Mouse (Mus musculus): Measurements from ENCODE around the gene Plbd2. TPM values are rescaled to one million over a fixed set of nuclear protein-coding genes. Genes with fewer than 3 reads are reported as not detected.
A peak's percentile ranks its signal among the peaks of the same experiment; 100 is the strongest.

Plbd2 gene
- polyA plus RNA-seq, 1 experiment = 13.9 TPM

- WGBS = 3% methylated on average over 14 of the region's 14 CpGs
- peak; percentile 75 for DNase-seq (ENCODE audit: low read depth, low spot score)
These were observed 62.7 kb downstream of the Plbd2 start for GRCm38 (mm10) chr5:120440733-120441132.

GRCm38 (mm10) chr5:120439887-120440670 lies 63.3 kb downstream of the Plbd2 start:
- no peak for DNase-seq (ENCODE audit: low read depth, low spot score)
- 2% methylated on average over 61 of the region's 61 CpGs for WGBS

GRCm38 (mm10) chr5:120438991-120439710 lies 64.3 kb downstream of the Plbd2 start:
- no peak for DNase-seq (ENCODE audit: low read depth, low spot score)
- 3% methylated on average over 27 of the region's 27 CpGs for WGBS

- DNase-seq (ENCODE audit: low read depth, low spot score) = no peak
- WGBS = 6% methylated on average over 13 of the region's 13 CpGs
These were observed 65.0 kb downstream of the Plbd2 start for GRCm38 (mm10) chr5:120438469-120438868.

- DNase-seq (ENCODE audit: low read depth, low spot score) = no peak
- WGBS = 3% methylated on average over 33 of the region's 33 CpGs
These were observed 65.4 kb downstream of the Plbd2 start for GRCm38 (mm10) chr5:120437986-120438385.

- DNase-seq (ENCODE audit: low read depth, low spot score) = no peak
- 3% methylated on average over 17 of the region's 17 CpGs for WGBS
These were observed 65.9 kb downstream of the Plbd2 start for GRCm38 (mm10) chr5:120437539-120437938.

GRCm38 (mm10) chr5:120436885-120437495 lies 66.4 kb downstream of the Plbd2 start:
- no peak for DNase-seq (ENCODE audit: low read depth, low spot score)
- 2% methylated on average over 18 of the region's 18 CpGs for WGBS

GRCm38 (mm10) chr5:120435731-120436501 lies 67.5 kb downstream of the Plbd2 start:
- 2% methylated on average over 47 of the region's 47 CpGs for WGBS
- DNase-seq (ENCODE audit: low read depth, low spot score) = no peak

- DNase-seq (ENCODE audit: low read depth, low spot score) = no peak
- 3% methylated on average over 44 of the region's 44 CpGs for WGBS
These were observed 68.3 kb downstream of the Plbd2 start for GRCm38 (mm10) chr5:120435006-120435681.

- WGBS = 3% methylated on average over 21 of the region's 21 CpGs
- no peak for DNase-seq (ENCODE audit: low read depth, low spot score)
These were observed 69.1 kb downstream of the Plbd2 start for GRCm38 (mm10) chr5:120434231-120434735.

Other genes with a start within 250 kb of the Plbd2 start
- gene Lhx5, start 71.9 kb downstream of the Plbd2 start, polyA plus RNA-seq (2012; rRNA removed) = 0.10 and 0.16 TPM in 2 replicates
- gene Sdsl, start 30.8 kb downstream of the Plbd2 start, polyA plus RNA-seq (2012; rRNA removed) = 23.2 and 28.2 TPM in 2 replicates
- gene Sds, start 27.1 kb downstream of the Plbd2 start, polyA plus RNA-seq (2012; rRNA removed) = not detected in 2 replicates
- gene Slc8b1, start 7.5 kb upstream of the Plbd2 start, polyA plus RNA-seq (2012; rRNA removed) = 10.9 and 13.0 TPM in 2 replicates
- gene Tpcn1, start 85.0 kb upstream of the Plbd2 start, polyA plus RNA-seq (2012; rRNA removed) = 41.7 and 63.5 TPM in 2 replicates
- 0.40 and 0.41 TPM in 2 replicates for gene Iqcd, start 85.4 kb upstream of the Plbd2 start, polyA plus RNA-seq (2012; rRNA removed)
- 12.4 and 13.2 TPM in 2 replicates for gene Rita1, start 109.0 kb upstream of the Plbd2 start, polyA plus RNA-seq (2012; rRNA removed)
- gene Ddx54, start 109.1 kb upstream of the Plbd2 start, polyA plus RNA-seq (2012; rRNA removed) = 35.2 and 40.2 TPM in 2 replicates
- not detected in 2 replicates for gene Cfap73, start 130.6 kb upstream of the Plbd2 start, polyA plus RNA-seq (2012; rRNA removed)
- gene Rasal1, start 145.2 kb upstream of the Plbd2 start, polyA plus RNA-seq (2012; rRNA removed) = 0.79 and 1.2 TPM in 2 replicates
- 19.7 and 20.8 TPM in 2 replicates for gene Dtx1, start 208.3 kb upstream of the Plbd2 start, polyA plus RNA-seq (2012; rRNA removed)
- 3.9 and 6.4 TPM in 2 replicates for gene Oas2, start 246.2 kb upstream of the Plbd2 start, polyA plus RNA-seq (2012; rRNA removed)